Mouse (Mus musculus): ENCODE measurements around the gene Defb13. TPM values are rescaled to one million over a fixed set of nuclear protein-coding genes. Genes with fewer than 3 reads are reported as not detected.

Defb13 gene
- polyA plus RNA-seq, 1 experiment from 2014 or later = not detected

GRCm38 (mm10) chr8:21955321-21955720 lies 8.8 kb downstream of the Defb13 start:
- H3K36me3 ChIP-seq (ENCODE audit: control insufficient read depth, insufficient read depth, low read length) = no peaks in the 10 kb centered on the region
- no peak overlapping the region for H3K4me3 ChIP-seq (ENCODE audit: low read depth, low read length)
- ATAC-seq (replicated peaks; ENCODE audit: low FRiP score, low TSS enrichment, low read depth) = no peak
- H3K9ac ChIP-seq (ENCODE audit: low read length) = no peak overlapping the region
- no peak overlapping the region for H3K27ac ChIP-seq (ENCODE audit: low read depth)
- WGBS = 10% methylated on average over 9 of the region's 9 CpGs
- H3K9me3 ChIP-seq (ENCODE audit: control insufficient read depth, low read length) = no peaks in the 10 kb centered on the region
- H3K27me3 ChIP-seq (replicated peaks; ENCODE audit: control insufficient read depth, insufficient read depth, low read length) = no peaks in the 10 kb centered on the region
- DNase-seq (ENCODE audit: low spot score) = peak; percentile 60
- H3K4me2 ChIP-seq (ENCODE audit: low read length) = no peak overlapping the region
- no peaks in the 10 kb centered on the region for H3K4me1 ChIP-seq (replicated peaks; ENCODE audit: control insufficient read depth, insufficient read depth, low read length)

GRCm38 (mm10) chr8:21956336-21956735 lies 9.8 kb downstream of the Defb13 start:
- Histone ChIP-seq H3K4me1 (replicated peaks; ENCODE audit: control insufficient read depth, insufficient read depth, low read length) (no peaks in the 10 kb centered on the region), H3K4me2 (ENCODE audit: low read length) (no peak overlapping the region), H3K27me3 (replicated peaks; ENCODE audit: control insufficient read depth, insufficient read depth, low read length) (no peaks in the 10 kb centered on the region), H3K9me3 (ENCODE audit: control insufficient read depth, low read length) (no peaks in the 10 kb centered on the region), H3K27ac (ENCODE audit: low read depth) (no peak overlapping the region), H3K36me3 (ENCODE audit: control insufficient read depth, insufficient read depth, low read length) (no peaks in the 10 kb centered on the region), H3K9ac (ENCODE audit: low read length) (no peak overlapping the region), H3K4me3 (ENCODE audit: low read depth, low read length) (no peak overlapping the region)
- 83% methylated on average over 3 of the region's 3 CpGs for WGBS
- no peak for ATAC-seq (replicated peaks; ENCODE audit: low FRiP score, low TSS enrichment, low read depth)
- DNase-seq (ENCODE audit: low spot score) = no peak

GRCm38 (mm10) chr8:21958414-21958813 lies 11.9 kb downstream of the Defb13 start, which contains the start of gene Fam90a1a:
Gene Fam90a1a, plus strand, starts transcription at chr8:21958714.
- no peak within 1 kb of the TSS for H3K4me3 ChIP-seq (ENCODE audit: low read depth, low read length)
- H3K36me3 ChIP-seq (ENCODE audit: control insufficient read depth, insufficient read depth, low read length) = no peaks in the 10 kb centered on the region
- 83% methylated on average over 2 of the region's 2 CpGs for WGBS
- H3K9me3 ChIP-seq (ENCODE audit: control insufficient read depth, low read length) = no peaks in the 10 kb centered on the region
- no peaks in the 10 kb centered on the region for H3K27me3 ChIP-seq (replicated peaks; ENCODE audit: control insufficient read depth, insufficient read depth, low read length)
- DNase-seq (ENCODE audit: low spot score) = no peak
- ATAC-seq (replicated peaks; ENCODE audit: low FRiP score, low TSS enrichment, low read depth) = no peak
- H3K27ac ChIP-seq (ENCODE audit: low read depth) = no peak within 1 kb of the TSS
- H3K4me1 ChIP-seq (replicated peaks; ENCODE audit: control insufficient read depth, insufficient read depth, low read length) = no peaks in the 10 kb centered on the region
- no peak within 1 kb of the TSS for H3K9ac ChIP-seq (ENCODE audit: low read length)
- H3K4me2 ChIP-seq (ENCODE audit: low read length) = no peak within 1 kb of the TSS

- no peaks in the 10 kb centered on the region for H3K36me3 ChIP-seq (ENCODE audit: control insufficient read depth, insufficient read depth, low read length)
- no peaks in the 10 kb centered on the region for H3K4me1 ChIP-seq (replicated peaks; ENCODE audit: control insufficient read depth, insufficient read depth, low read length)
- no peaks in the 10 kb centered on the region for H3K9me3 ChIP-seq (ENCODE audit: control insufficient read depth, low read length)
- no peak overlapping the region for H3K9ac ChIP-seq (ENCODE audit: low read length)
- no peak overlapping the region for H3K4me2 ChIP-seq (ENCODE audit: low read length)
- no peak overlapping the region for H3K27ac ChIP-seq (ENCODE audit: low read depth)
- 90% methylated on average over 1 of the region's 1 CpGs for WGBS
- no peaks in the 10 kb centered on the region for H3K27me3 ChIP-seq (replicated peaks; ENCODE audit: control insufficient read depth, insufficient read depth, low read length)
- ATAC-seq (replicated peaks; ENCODE audit: low FRiP score, low TSS enrichment, low read depth) = no peak
- H3K4me3 ChIP-seq (ENCODE audit: low read depth, low read length) = no peak overlapping the region
- no peak for DNase-seq (ENCODE audit: low spot score)
Measured at GRCm38 (mm10) chr8:21966646-21967045, 20.1 kb downstream of the Defb13 start.

- DNase-seq (ENCODE audit: low spot score) = no peak
- Histone ChIP-seq H3K9ac (ENCODE audit: low read length) (no peak within 1 kb of the TSS), H3K4me3 (ENCODE audit: low read depth, low read length) (no peak within 1 kb of the TSS), H3K36me3 (ENCODE audit: control insufficient read depth, insufficient read depth, low read length) (no peaks in the 10 kb centered on the region), H3K4me1 (replicated peaks; ENCODE audit: control insufficient read depth, insufficient read depth, low read length) (no peaks in the 10 kb centered on the region), H3K4me2 (ENCODE audit: low read length) (no peak within 1 kb of the TSS), H3K9me3 (ENCODE audit: control insufficient read depth, low read length) (no peaks in the 10 kb centered on the region), H3K27me3 (replicated peaks; ENCODE audit: control insufficient read depth, insufficient read depth, low read length) (no peaks in the 10 kb centered on the region), H3K27ac (ENCODE audit: low read depth) (no peak within 1 kb of the TSS)
- WGBS = 81% methylated on average over 3 of the region's 3 CpGs
- no peak for ATAC-seq (replicated peaks; ENCODE audit: low FRiP score, low TSS enrichment, low read depth)
Measured at GRCm38 (mm10) chr8:21969475-21969874, 22.9 kb downstream of the Defb13 start, which contains the start of gene Ccdc70. Gene Ccdc70, plus strand, starts transcription at chr8:21969775.

GRCm38 (mm10) chr8:21978193-21978592 lies 31.6 kb downstream of the Defb13 start:
- no peaks in the 10 kb centered on the region for H3K4me1 ChIP-seq (replicated peaks; ENCODE audit: control insufficient read depth, insufficient read depth, low read length)
- no peak overlapping the region for H3K4me3 ChIP-seq (ENCODE audit: low read depth, low read length)
- H3K9ac ChIP-seq (ENCODE audit: low read length) = no peak overlapping the region
- no peak for ATAC-seq (replicated peaks; ENCODE audit: low FRiP score, low TSS enrichment, low read depth)
- H3K27me3 ChIP-seq (replicated peaks; ENCODE audit: control insufficient read depth, insufficient read depth, low read length) = no peaks in the 10 kb centered on the region
- no peaks in the 10 kb centered on the region for H3K36me3 ChIP-seq (ENCODE audit: control insufficient read depth, insufficient read depth, low read length)
- WGBS = 71% methylated on average over 4 of the region's 4 CpGs
- no peak overlapping the region for H3K27ac ChIP-seq (ENCODE audit: low read depth)
- H3K9me3 ChIP-seq (ENCODE audit: control insufficient read depth, low read length) = no peaks in the 10 kb centered on the region
- H3K4me2 ChIP-seq (ENCODE audit: low read length) = no peak overlapping the region
- DNase-seq (ENCODE audit: low spot score) = no peak

GRCm38 (mm10) chr8:21981664-21982337 lies 35.2 kb downstream of the Defb13 start:
- 63% methylated on average over 8 of the region's 8 CpGs for WGBS
- DNase-seq (ENCODE audit: low spot score) = no peak
- no peak overlapping the region for H3K27ac ChIP-seq (ENCODE audit: low read depth)

GRCm38 (mm10) chr8:21992184-21992583 lies 45.6 kb downstream of the Defb13 start:
- Histone ChIP-seq H3K4me3 (ENCODE audit: low read depth, low read length) (no peak overlapping the region), H3K27ac (ENCODE audit: low read depth) (no peak overlapping the region), H3K9me3 (ENCODE audit: control insufficient read depth, low read length) (no peaks in the 10 kb centered on the region), H3K36me3 (ENCODE audit: control insufficient read depth, insufficient read depth, low read length) (no peaks in the 10 kb centered on the region), H3K4me2 (ENCODE audit: low read length) (no peak overlapping the region), H3K9ac (ENCODE audit: low read length) (no peak overlapping the region), H3K27me3 (replicated peaks; ENCODE audit: control insufficient read depth, insufficient read depth, low read length) (no peaks in the 10 kb centered on the region), H3K4me1 (replicated peaks; ENCODE audit: control insufficient read depth, insufficient read depth, low read length) (no peaks in the 10 kb centered on the region)
- 20% methylated on average over 6 of the region's 6 CpGs for WGBS
- DNase-seq (ENCODE audit: low spot score) (no peak), ATAC-seq (replicated peaks; ENCODE audit: low FRiP score, low TSS enrichment, low read depth) (no peak)

More at GRCm38 (mm10) chr8:21981664-21982337, 35.2 kb downstream of the Defb13 start:
- no peaks in the 10 kb centered on the region for H3K36me3 ChIP-seq (ENCODE audit: control insufficient read depth, insufficient read depth, low read length)
- no peak for ATAC-seq (replicated peaks; ENCODE audit: low FRiP score, low TSS enrichment, low read depth)
- no peak overlapping the region for H3K4me2 ChIP-seq (ENCODE audit: low read length)
- H3K9ac ChIP-seq (ENCODE audit: low read length) = no peak overlapping the region
- no peaks in the 10 kb centered on the region for H3K27me3 ChIP-seq (replicated peaks; ENCODE audit: control insufficient read depth, insufficient read depth, low read length)
- H3K4me3 ChIP-seq (ENCODE audit: low read depth, low read length) = no peak overlapping the region
- no peaks in the 10 kb centered on the region for H3K4me1 ChIP-seq (replicated peaks; ENCODE audit: control insufficient read depth, insufficient read depth, low read length)
- H3K9me3 ChIP-seq (ENCODE audit: control insufficient read depth, low read length) = no peaks in the 10 kb centered on the region

- WGBS = 51% methylated on average over 3 of the region's 3 CpGs
- no peaks in the 10 kb centered on the region for H3K36me3 ChIP-seq (ENCODE audit: control insufficient read depth, insufficient read depth, low read length)
- H3K4me1 ChIP-seq (replicated peaks; ENCODE audit: control insufficient read depth, insufficient read depth, low read length) = no peaks in the 10 kb centered on the region
- H3K4me2 ChIP-seq (ENCODE audit: low read length) = no peak overlapping the region
- H3K27me3 ChIP-seq (replicated peaks; ENCODE audit: control insufficient read depth, insufficient read depth, low read length) = no peaks in the 10 kb centered on the region
- H3K9ac ChIP-seq (ENCODE audit: low read length) = no peak overlapping the region
- DNase-seq (ENCODE audit: low spot score) (no peak), ATAC-seq (replicated peaks; ENCODE audit: low FRiP score, low TSS enrichment, low read depth) (no peak)
- no peak overlapping the region for H3K4me3 ChIP-seq (ENCODE audit: low read depth, low read length)
- no peak overlapping the region for H3K27ac ChIP-seq (ENCODE audit: low read depth)
- no peaks in the 10 kb centered on the region for H3K9me3 ChIP-seq (ENCODE audit: control insufficient read depth, low read length)
Measured at GRCm38 (mm10) chr8:21995181-21995580, 48.6 kb downstream of the Defb13 start.
